Mouse (Mus musculus): Measurements from ENCODE around the gene Nnmt. TPM values are rescaled to one million over a fixed set of nuclear protein-coding genes. Genes with fewer than 3 reads are reported as not detected.

The Nnmt gene
- polyA plus RNA-seq, 1 experiment from 2014 or later = 0.61 TPM

- no peak for ATAC-seq (ENCODE audit: low FRiP score, low read depth)
- Histone ChIP-seq H3K9me3 (peaks cover 7% of the 10 kb centered on the region), H3K4me1 (peaks cover 34% of the 10 kb centered on the region)
Measured at GRCm38 (mm10) chr9:48646251-48646650, 41.3 kb upstream of the Nnmt start.

GRCm38 (mm10) chr9:48645648-48646126, 40.7 kb upstream of the Nnmt start:
- no peak for ATAC-seq (ENCODE audit: low FRiP score, low read depth)
- Histone ChIP-seq H3K9me3 (peaks cover 7% of the 10 kb centered on the region), H3K36me3 (no peaks in the 10 kb centered on the region), H3K4me1 (peaks cover 34% of the 10 kb centered on the region), H3K27ac (no peak overlapping the region), H3K9ac (no peak overlapping the region), H3K4me3 (no peak overlapping the region), H3K27me3 (replicated peaks) (peaks cover 3% of the 10 kb centered on the region; the same call in 1 of the 2 replicates), H3K4me2 (replicated peaks) (no peak overlapping the region)
- 63% methylated on average over 4 of the region's 4 CpGs for WGBS

More at GRCm38 (mm10) chr9:48646251-48646650, 41.3 kb upstream of the Nnmt start:
- no peak overlapping the region for H3K4me3 ChIP-seq
- no peak overlapping the region for H3K9ac ChIP-seq
- H3K4me2 ChIP-seq (replicated peaks) = no peak overlapping the region
- H3K36me3 ChIP-seq = no peaks in the 10 kb centered on the region
- peaks cover 3% of the 10 kb centered on the region; the same call in 1 of the 2 replicates for H3K27me3 ChIP-seq (replicated peaks)
- 24% methylated on average over 4 of the region's 4 CpGs for WGBS
- no peak overlapping the region for H3K27ac ChIP-seq

- Histone ChIP-seq H3K4me3 (no peak overlapping the region), H3K4me2 (replicated peaks) (no peak overlapping the region), H3K27me3 (replicated peaks) (0 out of 2 replicates have a peak, but pooled peaks cover 3% of the 10 kb centered on the region), H3K4me1 (peaks cover 30% of the 10 kb centered on the region), H3K36me3 (no peaks in the 10 kb centered on the region), H3K9ac (no peak overlapping the region), H3K27ac (no peak overlapping the region), H3K9me3 (peaks cover 7% of the 10 kb centered on the region)
- ATAC-seq (ENCODE audit: low FRiP score, low read depth) = no peak
- WGBS = 52% methylated on average over 13 of the region's 13 CpGs
Measured at GRCm38 (mm10) chr9:48644926-48645647, 40.1 kb upstream of the Nnmt start.

- 86% methylated on average over 3 of the region's 3 CpGs for WGBS
Measured at GRCm38 (mm10) chr9:48644376-48644775, 39.4 kb upstream of the Nnmt start.

GRCm38 (mm10) chr9:48641636-48642035, 36.7 kb upstream of the Nnmt start:
- Histone ChIP-seq H3K27me3 (replicated peaks) (no peaks in the 10 kb centered on the region), H3K9ac (no peak overlapping the region), H3K36me3 (no peaks in the 10 kb centered on the region), H3K4me2 (replicated peaks) (no peak overlapping the region), H3K9me3 (peaks cover 7% of the 10 kb centered on the region), H3K4me3 (no peak overlapping the region), H3K4me1 (no peaks in the 10 kb centered on the region), H3K27ac (no peak overlapping the region)
- ATAC-seq (ENCODE audit: low FRiP score, low read depth) = no peak
- WGBS = 94% methylated on average over 8 of the region's 8 CpGs

More at GRCm38 (mm10) chr9:48644376-48644775, 39.4 kb upstream of the Nnmt start:
- Histone ChIP-seq H3K27me3 (replicated peaks) (0 out of 2 replicates have a peak, but pooled peaks cover 3% of the 10 kb centered on the region), H3K9ac (no peak overlapping the region), H3K4me2 (replicated peaks) (no peak overlapping the region), H3K4me3 (no peak overlapping the region), H3K36me3 (no peaks in the 10 kb centered on the region), H3K4me1 (peaks cover 23% of the 10 kb centered on the region), H3K27ac (no peak overlapping the region), H3K9me3 (peaks cover 7% of the 10 kb centered on the region)
- no peak for ATAC-seq (ENCODE audit: low FRiP score, low read depth)

GRCm38 (mm10) chr9:48640881-48641280, 35.9 kb upstream of the Nnmt start:
- H3K36me3 ChIP-seq = no peaks in the 10 kb centered on the region
- no peak overlapping the region for H3K27ac ChIP-seq
- H3K4me3 ChIP-seq = no peak overlapping the region
- no peak for ATAC-seq (ENCODE audit: low FRiP score, low read depth)
- H3K9ac ChIP-seq = no peak overlapping the region
- WGBS = 89% methylated on average over 8 of the region's 8 CpGs
- H3K27me3 ChIP-seq (replicated peaks) = no peaks in the 10 kb centered on the region
- H3K4me1 ChIP-seq = no peaks in the 10 kb centered on the region
- peaks cover 7% of the 10 kb centered on the region for H3K9me3 ChIP-seq
- H3K4me2 ChIP-seq (replicated peaks) = no peak overlapping the region

- no peaks in the 10 kb centered on the region for H3K36me3 ChIP-seq
- no peak overlapping the region for H3K9ac ChIP-seq
- H3K4me2 ChIP-seq (replicated peaks) = no peak overlapping the region
- H3K9me3 ChIP-seq = no peaks in the 10 kb centered on the region
- no peak for ATAC-seq (ENCODE audit: low FRiP score, low read depth)
- WGBS = 67% methylated on average over 15 of the region's 15 CpGs
- no peak overlapping the region for H3K27ac ChIP-seq
- H3K27me3 ChIP-seq (replicated peaks) = no peaks in the 10 kb centered on the region
- no peak overlapping the region for H3K4me3 ChIP-seq
- H3K4me1 ChIP-seq = 0 out of 2 replicates have a peak, but pooled peaks cover 3% of the 10 kb centered on the region
Measured at GRCm38 (mm10) chr9:48638176-48638803, 33.3 kb upstream of the Nnmt start.

- 92% methylated on average over 7 of the region's 7 CpGs for WGBS
Measured at GRCm38 (mm10) chr9:48637161-48637560, 32.2 kb upstream of the Nnmt start.

GRCm38 (mm10) chr9:48635576-48636350, 30.8 kb upstream of the Nnmt start:
- Histone ChIP-seq H3K4me2 (replicated peaks) (no peak overlapping the region), H3K4me1 (0 out of 2 replicates have a peak, but pooled peaks cover 3% of the 10 kb centered on the region), H3K27ac (no peak overlapping the region), H3K27me3 (replicated peaks) (no peaks in the 10 kb centered on the region), H3K36me3 (no peaks in the 10 kb centered on the region), H3K9ac (no peak overlapping the region), H3K9me3 (no peaks in the 10 kb centered on the region), H3K4me3 (no peak overlapping the region)
- ATAC-seq (ENCODE audit: low FRiP score, low read depth) = no peak
- 43% methylated on average over 18 of the region's 18 CpGs for WGBS

More at GRCm38 (mm10) chr9:48637161-48637560, 32.2 kb upstream of the Nnmt start:
- H3K4me2 ChIP-seq (replicated peaks) = no peak overlapping the region
- no peak overlapping the region for H3K27ac ChIP-seq
- H3K36me3 ChIP-seq = no peaks in the 10 kb centered on the region
- H3K9me3 ChIP-seq = no peaks in the 10 kb centered on the region
- H3K27me3 ChIP-seq (replicated peaks) = no peaks in the 10 kb centered on the region
- 0 out of 2 replicates have a peak, but pooled peaks cover 3% of the 10 kb centered on the region for H3K4me1 ChIP-seq
- no peak for ATAC-seq (ENCODE audit: low FRiP score, low read depth)
- H3K9ac ChIP-seq = no peak overlapping the region
- no peak overlapping the region for H3K4me3 ChIP-seq

- H3K27me3 ChIP-seq (replicated peaks) = no peaks in the 10 kb centered on the region
- ATAC-seq (ENCODE audit: low FRiP score, low read depth) = no peak
- H3K4me1 ChIP-seq = 0 out of 2 replicates have a peak, but pooled peaks cover 3% of the 10 kb centered on the region
- 86% methylated on average over 6 of the region's 6 CpGs for WGBS
- no peak overlapping the region for H3K4me3 ChIP-seq
- H3K9me3 ChIP-seq = no peaks in the 10 kb centered on the region
- no peak overlapping the region for H3K9ac ChIP-seq
- no peaks in the 10 kb centered on the region for H3K36me3 ChIP-seq
- H3K27ac ChIP-seq = no peak overlapping the region
- no peak overlapping the region for H3K4me2 ChIP-seq (replicated peaks)
Measured at GRCm38 (mm10) chr9:48633147-48633546, 28.2 kb upstream of the Nnmt start.

GRCm38 (mm10) chr9:48619268-48619667, 14.3 kb upstream of the Nnmt start:
- H3K9ac ChIP-seq = no peak overlapping the region
- H3K36me3 ChIP-seq = no peaks in the 10 kb centered on the region
- 74% methylated on average over 1 of the region's 1 CpGs for WGBS
- no peak for ATAC-seq (ENCODE audit: low FRiP score, low read depth)
- no peak overlapping the region for H3K27ac ChIP-seq
- no peaks in the 10 kb centered on the region for H3K27me3 ChIP-seq (replicated peaks)
- H3K4me2 ChIP-seq (replicated peaks) = no peak overlapping the region
- H3K4me1 ChIP-seq = no peaks in the 10 kb centered on the region; the same call in 1 of the 2 replicates
- H3K9me3 ChIP-seq = no peaks in the 10 kb centered on the region
- no peak overlapping the region for H3K4me3 ChIP-seq

GRCm38 (mm10) chr9:48618589-48618988, 13.6 kb upstream of the Nnmt start:
- no peaks in the 10 kb centered on the region for H3K27me3 ChIP-seq (replicated peaks)
- H3K4me3 ChIP-seq = no peak overlapping the region
- H3K4me1 ChIP-seq = no peaks in the 10 kb centered on the region; the same call in 1 of the 2 replicates
- WGBS = 31% methylated on average over 6 of the region's 6 CpGs
- no peak overlapping the region for H3K27ac ChIP-seq
- H3K4me2 ChIP-seq (replicated peaks) = peak overlapping the region; percentile 30; the same call in 1 of the 2 replicates
- H3K36me3 ChIP-seq = no peaks in the 10 kb centered on the region
- H3K9me3 ChIP-seq = no peaks in the 10 kb centered on the region
- H3K9ac ChIP-seq = no peak overlapping the region
- no peak; the same call in 1 of the 2 replicates for ATAC-seq (ENCODE audit: low FRiP score, low read depth)

Data from neural tube, embryonic 12.5 days (tissue).